Mouse (Mus musculus) urinary bladder, postnatal 10 days (tissue): ENCODE data around the gene Chodl.

Experiments
- DNase-seq: peaks from one replicate; pipeline ENCODE4 v3.0.0; 2022; ENCODE audit warnings: low spot score

Chodl gene

DNA sequence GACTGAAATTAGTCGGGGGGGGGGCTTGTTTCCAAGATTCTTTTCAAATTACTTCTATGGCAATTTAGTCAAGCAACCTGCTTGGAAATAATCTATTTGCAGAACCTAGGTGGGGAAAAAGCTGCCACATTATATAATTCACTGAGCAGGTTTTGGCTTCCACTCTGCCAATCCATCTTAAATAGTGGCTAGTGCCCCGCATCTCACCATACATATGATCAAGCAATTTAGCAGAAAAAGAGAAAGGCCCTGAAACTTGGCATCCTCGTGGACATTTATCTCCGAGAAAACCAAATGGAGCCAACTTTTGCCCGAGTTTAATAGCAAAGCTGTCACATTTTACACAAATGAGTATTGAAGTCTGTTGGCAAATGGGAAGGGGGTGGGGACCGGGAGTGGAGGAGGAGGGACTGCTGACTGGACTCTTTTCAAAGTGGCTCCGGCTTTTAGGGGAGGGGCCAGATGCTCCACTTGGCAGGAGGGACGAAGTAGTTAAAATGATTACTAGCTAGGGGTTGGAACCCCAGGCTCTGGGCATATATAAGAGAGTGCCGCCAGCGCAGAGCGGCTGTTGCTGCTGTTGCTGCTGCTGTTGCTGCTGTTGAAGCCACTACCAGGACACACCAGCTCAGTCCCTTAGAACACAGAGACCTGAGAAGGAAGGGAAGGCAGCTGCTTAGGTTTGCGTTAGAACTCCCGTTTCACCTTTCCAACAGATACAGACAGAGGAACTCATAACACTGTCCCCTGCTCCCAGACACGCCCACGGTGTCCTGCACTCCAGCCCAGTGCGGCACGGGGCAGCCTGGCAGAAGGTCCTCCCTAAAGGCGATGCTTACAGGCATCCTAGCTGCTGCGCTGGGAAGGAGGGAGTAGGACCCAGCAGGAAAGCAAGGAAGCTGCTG is at the start of gene Chodl:
Gene Chodl (plus strand): TSS at position 567 of the 905 bp plus-strand sequence.
- DNase-seq = no peak

GRCm38 (mm10) chr16:78922644-78923043 is 8.1 kb upstream of the Chodl start:
- DNase-seq = no peak

- no peak for DNase-seq
These were observed 708 bp downstream of the Chodl start for GRCm38 (mm10) chr16:78931287-78932025.

DNA sequence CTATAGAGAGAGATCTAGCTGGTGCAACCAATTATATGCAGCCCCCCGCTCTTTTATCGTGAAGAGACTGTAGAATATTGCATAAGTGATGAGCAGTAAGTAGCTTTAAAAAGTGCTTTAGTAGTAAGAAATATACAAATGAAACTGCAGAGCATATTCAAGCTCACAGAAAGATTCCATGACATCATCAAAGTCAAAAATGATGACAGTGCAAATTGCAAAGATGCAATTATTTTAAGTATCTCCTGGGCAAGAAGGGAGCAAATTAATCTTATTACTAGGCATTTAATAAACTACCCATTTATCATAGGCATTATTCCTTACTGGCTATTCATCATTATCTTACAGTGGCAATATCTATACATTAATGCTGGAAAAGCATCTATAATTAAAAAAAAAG is 3.5 kb downstream of the Chodl start:
- DNase-seq = no peak

GRCm38 (mm10) chr16:78937755-78938154 is 7.0 kb downstream of the Chodl start:
- DNase-seq = no peak

GRCm38 (mm10) chr16:78950359-78950758 is 19.6 kb downstream of the Chodl start:
- no peak for DNase-seq

DNA sequence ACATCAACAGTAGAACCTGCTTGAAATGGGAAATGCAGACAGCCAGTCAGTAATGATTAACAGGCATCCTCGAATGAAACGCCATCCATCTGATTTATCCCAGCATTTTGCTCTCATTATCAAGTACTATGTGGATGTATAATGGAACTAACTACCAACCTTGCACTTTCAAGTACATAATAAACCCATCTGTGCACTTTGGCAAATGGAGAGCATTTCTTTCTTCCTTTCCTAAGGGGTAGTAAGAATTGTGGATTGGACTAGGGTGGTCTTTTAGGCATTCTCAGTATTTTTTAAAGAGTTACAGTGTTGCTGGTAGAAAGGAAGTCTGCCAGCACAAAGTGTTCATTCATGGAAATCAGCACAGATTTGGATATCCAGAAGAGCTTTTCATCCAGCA is 26.7 kb downstream of the Chodl start:
- no peak for DNase-seq

DNA sequence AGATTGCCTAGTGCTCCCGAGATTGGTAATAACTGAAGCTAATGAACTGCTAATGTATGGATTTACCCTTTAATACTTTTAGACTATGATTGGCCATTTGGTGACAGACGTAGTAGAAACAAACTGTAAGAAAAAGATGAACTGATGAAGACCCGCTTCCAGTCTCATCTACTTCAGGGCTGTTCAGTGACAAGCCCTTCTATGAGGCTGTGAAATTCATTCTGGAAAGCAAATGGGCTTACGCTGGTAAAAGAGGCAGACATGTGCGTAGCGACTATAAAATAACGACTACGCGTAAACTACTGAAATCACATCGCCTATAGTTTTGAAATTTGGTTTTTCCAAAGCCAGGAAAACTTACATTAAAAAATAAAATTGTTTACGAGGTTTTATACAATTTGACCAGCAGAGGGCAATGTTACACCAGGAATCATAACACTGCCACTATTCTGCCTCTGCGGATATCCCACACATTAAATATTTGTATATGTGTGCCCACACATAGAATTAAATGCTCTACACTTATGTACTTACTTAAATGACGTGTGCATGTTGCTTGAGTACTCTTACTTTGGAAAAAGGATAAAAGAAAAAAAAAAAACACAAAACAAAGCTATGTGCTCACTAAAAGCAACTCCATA is 38.5 kb downstream of the Chodl start:
- no peak for DNase-seq

GRCm38 (mm10) chr16:78974099-78974498 is 43.4 kb downstream of the Chodl start:
- no peak for DNase-seq

GRCm38 (mm10) chr16:78976384-78976783 is 45.6 kb downstream of the Chodl start:
- no peak for DNase-seq
